Mouse (Mus musculus): ENCODE measurements at regions not wholly inside any gene's neighbourhood (a gene's known extent, or its start where the extent isn't known, plus 50 kb on each side); places are given as distances from the start of the nearest gene placed in this dataset.

- peak; percentile 40 for DNase-seq (ENCODE audit: low read depth)
Measured at GRCm38 (mm10) chr13:110897621-110898020, 357.2 kb upstream of the Actbl2 start.

GRCm38 (mm10) chr13:110902994-110903644 is 351.7 kb upstream of the Actbl2 start:
- peak; percentile 48 for DNase-seq (ENCODE audit: low read depth)

- DNase-seq (ENCODE audit: low read depth): peak; percentile 64
Measured at GRCm38 (mm10) chr13:110907319-110907955, 347.4 kb upstream of the Actbl2 start.

GRCm38 (mm10) chr13:110911866-110912265 is 342.9 kb upstream of the Actbl2 start:
- peak; percentile 61 for DNase-seq (ENCODE audit: low read depth)

- DNase-seq (ENCODE audit: low read depth): no peak
Measured at GRCm38 (mm10) chr13:110913177-110913576, 341.6 kb upstream of the Actbl2 start.

GRCm38 (mm10) chr13:110913687-110914086 is 341.1 kb upstream of the Actbl2 start:
- peak; percentile 82 for DNase-seq (ENCODE audit: low read depth)

- no peak for DNase-seq (ENCODE audit: low read depth)
Measured at GRCm38 (mm10) chr13:110915161-110915560, 339.7 kb upstream of the Actbl2 start.

GRCm38 (mm10) chr13:110923936-110924335 is 330.9 kb upstream of the Actbl2 start:
- no peak for DNase-seq (ENCODE audit: low read depth)

GRCm38 (mm10) chr13:110924897-110925296 is 329.9 kb upstream of the Actbl2 start:
- DNase-seq (ENCODE audit: low read depth): peak; percentile 64

- no peak for DNase-seq (ENCODE audit: low read depth)
Measured at GRCm38 (mm10) chr13:110928143-110928542, 326.7 kb upstream of the Actbl2 start.

GRCm38 (mm10) chr13:110928894-110929293 is 325.9 kb upstream of the Actbl2 start:
- DNase-seq (ENCODE audit: low read depth): no peak

GRCm38 (mm10) chr13:110929579-110929978 is 325.2 kb upstream of the Actbl2 start:
- DNase-seq (ENCODE audit: low read depth): peak; percentile 82

- peak; percentile 56 for DNase-seq (ENCODE audit: low read depth)
Measured at GRCm38 (mm10) chr13:110941587-110941986, 313.2 kb upstream of the Actbl2 start.

GRCm38 (mm10) chr13:110942986-110943644 is 311.7 kb upstream of the Actbl2 start:
- peak; percentile 14 for DNase-seq (ENCODE audit: low read depth)

- peak; percentile 89 for DNase-seq (ENCODE audit: low read depth)
Measured at GRCm38 (mm10) chr13:110944061-110944460, 310.8 kb upstream of the Actbl2 start.

- no peak for DNase-seq (ENCODE audit: low read depth)
Measured at GRCm38 (mm10) chr13:110944683-110945082, 310.1 kb upstream of the Actbl2 start.

GRCm38 (mm10) chr13:110960212-110960611 is 294.6 kb upstream of the Actbl2 start:
- peak; percentile 85 for DNase-seq (ENCODE audit: low read depth)

- peak; percentile 29 for DNase-seq (ENCODE audit: low read depth)
Measured at GRCm38 (mm10) chr13:110967109-110967508, 287.7 kb upstream of the Actbl2 start.

- peak; percentile 91 for DNase-seq (ENCODE audit: low read depth)
Measured at GRCm38 (mm10) chr13:110967626-110968506, 286.9 kb upstream of the Actbl2 start.

- peak; percentile 28 for DNase-seq (ENCODE audit: low read depth)
Measured at GRCm38 (mm10) chr13:110968507-110968905, 286.3 kb upstream of the Actbl2 start.

GRCm38 (mm10) chr13:110977379-110977778 is 277.4 kb upstream of the Actbl2 start:
- no peak for DNase-seq (ENCODE audit: low read depth)

- no peak for DNase-seq (ENCODE audit: low read depth)
Measured at GRCm38 (mm10) chr13:110978022-110978421, 276.8 kb upstream of the Actbl2 start.

Measured in NIH3T3 (cell line).